Mouse (Mus musculus) lung, postnatal 10 days (tissue): Measurements from ENCODE around the gene Ctrc.
A peak's percentile ranks its signal among the peaks of the same experiment; 100 is the strongest.

Experiments
- DNase-seq: peaks from one replicate; pipeline ENCODE4 v3.0.0; 2021

The Ctrc gene

DNA sequence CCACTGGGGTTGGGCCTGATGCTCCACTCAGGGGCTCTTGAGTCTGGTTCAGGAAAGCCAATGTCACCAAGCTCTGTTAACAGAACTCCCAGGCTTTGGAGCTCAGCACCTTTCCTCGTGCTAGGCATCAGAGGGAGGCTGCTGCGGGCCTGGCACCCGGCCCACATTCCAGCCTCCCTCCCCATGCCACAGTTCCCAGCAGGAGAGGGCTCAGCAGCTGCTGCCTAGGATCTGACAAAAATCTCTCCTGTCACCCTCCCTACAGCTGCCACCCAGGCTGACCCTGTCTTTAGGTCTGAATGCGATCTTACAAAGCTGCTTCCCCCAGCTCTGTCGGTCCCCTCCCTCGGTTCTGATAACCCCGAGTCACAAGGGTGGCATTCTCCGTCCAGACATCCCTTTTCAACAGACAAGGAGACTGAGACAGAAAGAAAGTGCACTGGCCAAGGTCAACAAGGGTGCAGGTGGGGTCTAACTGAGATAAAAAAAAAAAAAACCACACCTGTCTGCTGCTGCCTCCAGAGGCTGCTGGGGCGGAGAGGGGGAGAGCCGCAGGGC, 20.9 kb upstream of the Ctrc start:
- DNase-seq = peak; percentile 46

DNA sequence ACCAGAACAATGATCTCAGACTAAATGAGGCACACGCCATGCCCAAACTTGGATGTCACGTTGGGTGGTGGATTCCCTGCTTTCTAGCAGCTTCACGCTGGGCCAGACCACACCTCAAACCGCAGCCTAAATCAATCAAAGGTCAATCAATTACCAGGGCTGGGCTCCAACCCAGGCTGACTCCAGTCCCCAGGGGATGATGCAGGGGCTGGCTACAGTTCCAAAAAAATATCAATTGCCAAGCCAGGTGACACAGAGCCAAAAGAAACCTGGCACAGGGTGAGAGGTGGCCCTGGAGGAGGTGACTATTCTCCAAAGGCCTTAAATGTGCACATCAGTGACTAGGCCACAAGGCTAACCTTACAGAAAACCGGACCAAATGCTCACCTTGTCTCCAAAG, 19.4 kb upstream of the Ctrc start:
- no peak for DNase-seq

DNA sequence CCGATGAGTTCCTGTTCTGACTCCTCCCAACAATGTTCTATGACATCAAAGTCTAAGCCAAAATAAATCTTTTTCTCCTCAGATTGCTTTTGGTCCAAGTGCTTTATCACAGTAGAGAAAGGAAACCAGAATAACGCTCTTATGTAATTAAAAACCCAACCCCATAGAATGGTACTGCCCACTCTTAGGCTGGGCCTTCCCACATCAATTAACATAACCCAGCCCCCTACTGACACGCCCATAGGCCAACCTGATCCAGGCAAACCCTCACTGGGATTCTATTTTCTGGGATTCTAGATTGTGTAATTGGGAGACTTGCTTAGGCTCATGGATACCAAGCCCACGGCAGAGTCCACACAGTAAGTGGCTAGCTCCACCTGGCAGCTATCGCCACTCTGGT, 18.8 kb upstream of the Ctrc start:
- DNase-seq = no peak

DNA sequence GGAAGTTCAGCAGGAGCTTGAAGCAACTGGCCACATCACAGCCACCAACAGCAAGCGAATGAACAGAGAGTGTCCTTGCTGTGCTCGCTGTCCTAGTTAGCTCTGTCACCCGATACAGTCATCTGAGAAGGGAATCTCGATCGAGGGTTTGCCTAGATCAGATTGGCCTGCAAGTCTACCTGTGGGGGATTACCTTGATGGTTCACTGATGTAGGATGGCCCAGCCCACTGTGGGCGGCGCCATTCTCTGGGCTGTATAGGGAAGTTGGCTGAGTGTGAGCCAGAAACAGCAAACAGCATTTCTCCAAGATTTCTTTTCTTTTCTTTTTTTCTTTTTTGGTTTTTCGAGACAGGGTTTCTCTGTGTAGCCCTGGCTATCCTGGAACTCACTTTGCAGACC, 18.3 kb upstream of the Ctrc start:
- no peak for DNase-seq

DNA sequence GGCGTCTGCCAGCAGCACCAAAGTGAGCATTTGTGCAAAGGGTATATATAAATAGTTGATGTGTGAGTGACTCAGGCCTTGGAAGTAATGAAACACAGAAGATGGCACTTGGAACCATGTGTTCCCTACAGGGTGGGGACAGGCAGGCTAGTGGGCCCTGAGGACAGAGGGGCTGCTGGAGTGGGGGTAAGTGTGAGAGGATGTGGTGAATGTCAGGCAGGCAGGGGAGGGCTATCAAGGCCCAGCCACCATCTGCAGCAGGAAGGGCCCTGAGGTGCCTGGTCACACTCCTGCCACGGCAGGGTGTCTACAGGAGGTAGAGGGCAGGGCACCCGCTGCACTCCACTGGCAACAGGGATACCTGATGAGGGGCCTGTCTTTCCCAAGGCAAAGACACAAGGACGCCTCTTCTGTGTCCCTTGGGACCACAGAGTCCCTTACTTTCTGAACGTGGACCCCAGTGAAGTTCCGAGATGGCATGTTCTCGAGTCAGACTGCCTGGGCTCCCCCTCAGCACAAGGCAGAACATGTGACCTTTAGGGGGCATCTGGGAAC, 17.6 kb upstream of the Ctrc start:
- no peak for DNase-seq

DNA sequence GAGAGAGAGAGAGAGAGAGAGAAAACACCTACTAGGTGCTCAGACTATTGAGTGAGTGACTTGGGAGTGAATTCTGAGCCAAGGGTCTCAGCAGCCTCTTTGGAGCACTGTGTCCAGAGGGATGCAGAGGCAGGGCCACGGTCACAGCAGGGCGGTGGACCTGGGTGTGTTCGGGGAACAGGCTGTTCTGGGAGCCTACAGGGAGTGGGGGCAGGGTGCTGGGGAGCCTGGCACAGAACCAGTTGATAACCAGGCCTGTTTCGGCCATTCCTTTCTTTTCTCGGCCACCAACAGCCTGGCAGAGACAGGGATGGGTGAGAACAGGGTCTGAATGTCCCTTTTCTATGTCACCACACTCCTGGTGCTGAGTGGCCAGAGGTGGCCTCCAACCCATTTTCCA, 16.7 kb upstream of the Ctrc start:
- no peak for DNase-seq

DNA sequence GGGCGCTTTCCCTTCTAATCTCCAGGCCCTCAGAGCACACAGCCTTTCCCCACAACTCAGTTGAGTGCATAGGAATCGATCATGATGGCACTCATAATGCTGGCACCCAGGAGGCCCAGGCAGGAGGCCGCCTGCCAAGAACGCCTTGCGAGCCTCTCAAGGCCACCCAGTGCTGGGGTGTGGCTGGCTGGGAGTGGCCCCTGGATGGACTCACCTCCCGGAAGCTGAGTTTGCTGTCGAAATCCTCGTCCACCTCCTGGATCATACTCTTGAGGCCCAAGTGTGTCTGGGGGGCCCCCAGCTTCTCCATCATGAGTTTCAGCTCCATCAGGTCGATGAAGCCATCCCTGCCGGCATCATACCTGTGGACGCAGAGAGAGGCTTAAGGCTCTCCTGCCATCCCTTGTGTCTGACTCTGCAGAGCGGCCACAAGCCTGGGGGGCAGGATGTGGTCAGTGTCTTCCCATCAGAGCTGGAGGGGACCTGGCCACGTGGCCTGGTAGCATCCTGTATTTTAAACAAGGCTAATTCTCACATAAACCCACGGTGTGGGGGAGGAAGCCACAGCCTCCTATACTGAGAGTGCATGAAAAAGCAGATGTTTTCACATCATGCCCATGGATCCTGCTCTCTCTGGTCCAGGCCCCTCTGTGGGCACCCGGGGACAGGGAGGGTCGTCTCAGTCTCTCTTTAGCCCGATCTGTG, 15.6 kb upstream of the Ctrc start:
- DNase-seq = peak; percentile 34

DNA sequence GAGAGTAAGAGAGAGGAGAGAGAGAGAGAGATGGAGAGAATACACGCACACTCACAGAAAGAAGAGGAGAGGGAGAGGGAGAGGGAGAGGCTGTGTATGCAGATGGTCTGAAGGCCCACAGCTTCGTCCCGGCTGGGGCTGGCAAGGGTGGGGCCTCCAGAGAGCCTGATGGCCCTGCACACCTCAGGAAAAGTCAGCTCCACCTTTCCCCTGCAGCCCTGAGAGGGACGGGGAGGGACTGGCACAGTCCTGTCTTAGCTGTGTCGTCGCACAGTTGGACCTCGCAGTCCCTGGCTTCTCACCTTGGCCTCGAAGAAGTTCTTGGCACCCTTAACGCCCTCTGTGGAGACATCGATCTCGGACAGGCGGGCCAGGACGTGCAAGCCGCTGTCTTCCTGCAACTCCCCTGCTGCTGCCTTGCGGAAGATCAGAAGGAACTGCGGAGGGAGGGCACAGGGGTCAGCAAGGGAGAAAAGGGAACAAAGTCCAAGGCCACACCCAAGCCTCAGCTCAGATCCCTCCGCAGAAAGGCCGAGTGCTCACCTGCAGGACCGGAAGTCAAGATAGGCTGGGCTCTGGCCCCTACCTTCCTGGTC, 14.2 kb upstream of the Ctrc start:
- DNase-seq = no peak

DNA sequence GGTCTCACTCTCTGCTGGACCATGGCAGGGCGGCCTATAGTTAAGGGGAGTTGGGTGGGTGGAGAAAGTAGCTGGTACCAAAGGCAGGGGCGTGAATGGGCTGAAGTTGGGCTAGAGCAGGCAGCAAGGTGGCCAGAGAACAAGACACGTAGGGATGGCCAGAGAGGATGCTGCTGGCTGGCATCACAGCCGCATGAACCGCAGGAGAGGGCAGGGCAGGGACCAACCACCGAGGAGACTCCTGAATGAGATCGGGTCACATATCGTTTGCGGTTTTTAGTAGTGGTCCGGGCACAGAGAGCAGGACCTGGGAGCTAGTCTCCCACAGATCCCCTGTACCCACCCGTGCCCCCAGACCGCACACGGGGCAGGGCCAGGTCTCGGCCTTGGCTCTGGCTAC, 13.2 kb upstream of the Ctrc start:
- no peak for DNase-seq

DNA sequence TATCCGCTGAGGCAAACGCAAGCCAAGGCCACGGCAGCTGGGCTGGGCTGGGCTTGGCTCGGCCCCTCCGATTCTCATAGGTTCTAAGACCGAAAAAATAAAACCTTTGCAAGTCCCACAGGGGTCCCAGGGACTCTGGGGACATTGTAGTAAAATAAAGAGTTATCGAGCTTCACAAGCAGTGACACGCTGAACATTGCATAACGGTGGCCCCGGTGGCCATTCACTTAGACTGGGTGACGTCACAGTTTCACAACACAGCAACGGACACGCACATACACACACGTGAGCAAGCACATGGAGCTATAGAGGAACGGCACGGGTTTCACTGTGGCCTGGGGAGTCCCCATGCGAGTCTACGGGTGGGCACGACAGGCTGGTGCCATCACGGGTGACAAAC, 12.3 kb upstream of the Ctrc start:
- DNase-seq = no peak

DNA sequence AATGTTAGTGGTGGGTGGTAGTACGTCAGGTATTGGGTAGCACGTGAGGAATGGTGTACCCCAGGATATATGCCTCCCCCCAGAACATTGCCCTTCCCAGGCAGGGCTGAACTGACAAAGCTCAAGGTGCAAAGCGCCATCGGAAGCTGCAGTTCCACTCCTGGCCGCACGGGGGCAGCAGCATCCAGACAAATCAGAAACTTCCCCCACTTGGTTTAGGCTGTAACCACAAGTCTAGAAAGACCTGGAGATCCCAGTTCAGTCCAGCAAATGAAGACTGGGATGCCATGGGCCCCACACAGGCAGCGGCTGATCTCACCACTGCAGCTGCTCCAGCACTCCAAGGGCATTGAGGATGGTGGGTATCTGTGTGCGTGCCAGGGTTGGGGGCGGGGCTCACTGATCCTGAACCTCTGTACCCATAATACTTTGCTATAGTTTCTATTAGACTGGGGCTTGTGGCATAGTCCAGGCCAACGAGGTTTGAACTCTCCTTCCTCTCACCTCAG, 11.3 kb upstream of the Ctrc start:
- peak; percentile 89 for DNase-seq

DNA sequence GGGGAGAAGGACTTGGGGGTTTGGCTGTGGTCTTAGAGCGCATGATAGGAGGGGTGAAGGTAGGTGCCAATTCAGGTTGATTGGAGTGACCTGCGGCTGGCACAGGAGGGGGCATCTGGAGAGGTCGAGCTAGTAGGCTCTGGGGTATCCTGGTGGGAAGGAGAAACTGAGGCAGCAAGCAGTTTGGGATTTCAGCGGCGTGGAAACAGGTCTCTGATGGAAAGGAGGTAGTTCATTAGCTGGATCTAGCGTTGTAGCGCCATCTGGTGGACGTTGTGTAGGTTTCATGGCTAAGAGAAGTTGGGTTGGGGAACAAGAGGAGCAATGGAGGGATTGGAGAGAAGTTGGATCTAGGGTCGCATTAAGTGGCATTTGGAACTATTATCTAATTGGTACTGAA, 7.3 kb upstream of the Ctrc start:
- peak; percentile 62 for DNase-seq

DNA sequence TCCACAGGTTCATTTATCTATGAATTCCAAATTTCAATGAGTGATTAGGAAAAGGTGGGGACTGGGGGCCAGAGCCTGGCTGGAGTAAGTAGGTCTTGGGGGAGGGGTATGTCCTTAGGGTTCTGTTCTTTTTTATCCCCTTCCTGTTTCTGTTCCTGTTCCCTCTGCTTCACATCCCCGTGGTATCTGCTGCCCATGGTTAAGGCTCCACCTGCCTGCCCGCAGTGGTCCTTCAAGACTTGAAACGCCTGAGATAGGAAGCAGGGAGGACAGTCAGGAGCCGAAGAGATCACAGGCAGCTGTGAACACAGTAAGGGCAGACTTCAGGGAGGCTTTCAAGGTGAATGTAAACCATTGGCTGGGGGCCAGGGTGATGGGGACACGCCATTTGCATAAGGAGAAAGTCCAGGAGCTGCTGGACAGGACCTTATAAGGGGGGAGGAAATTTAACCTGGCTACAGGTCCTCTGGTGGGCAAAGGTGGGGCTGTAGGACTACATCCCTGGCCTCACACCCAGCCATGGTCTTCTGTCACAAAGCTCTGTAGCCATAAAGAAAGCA, 11.5 kb downstream of the Ctrc start:
- DNase-seq = no peak

DNA sequence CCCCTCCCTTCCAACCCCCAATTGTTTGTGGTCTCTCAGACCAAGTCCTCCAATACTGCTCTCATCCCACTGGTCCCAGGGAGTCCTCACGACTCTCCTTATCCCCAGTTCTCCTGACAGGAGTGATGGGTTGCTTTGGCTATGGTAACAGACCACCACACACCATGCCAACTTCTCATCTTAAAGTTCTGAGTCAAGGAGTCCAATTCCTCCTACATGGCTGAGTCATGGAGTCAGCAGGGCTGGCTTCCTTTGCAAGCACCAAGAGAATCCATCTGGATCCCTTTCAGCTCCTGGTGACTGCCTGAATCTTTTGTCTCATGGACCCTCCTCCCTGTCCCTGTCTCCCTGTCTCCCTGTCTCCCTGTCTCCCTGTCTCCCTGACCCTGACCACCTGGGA, 12.2 kb downstream of the Ctrc start:
- DNase-seq = no peak

DNA sequence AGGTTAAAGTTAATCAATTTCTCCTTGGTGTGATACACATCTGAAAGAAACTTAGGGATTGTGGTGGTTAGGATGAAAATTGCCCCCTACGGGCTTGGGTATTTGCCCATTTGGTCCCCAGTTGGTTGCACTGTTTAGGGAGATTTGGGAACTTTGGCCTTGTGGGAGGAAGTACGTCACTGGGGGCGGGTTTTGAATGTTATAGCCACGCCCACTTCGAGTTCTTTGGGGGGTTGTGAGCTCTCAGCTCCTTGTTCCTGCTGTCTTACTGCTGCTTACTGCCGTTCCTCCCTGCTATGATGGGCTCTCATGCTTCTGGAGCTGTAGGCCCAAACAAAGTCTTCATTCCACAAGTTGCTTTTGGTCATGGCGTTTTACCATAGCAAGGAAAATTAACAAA, 14.8 kb downstream of the Ctrc start:
- no peak for DNase-seq

DNA sequence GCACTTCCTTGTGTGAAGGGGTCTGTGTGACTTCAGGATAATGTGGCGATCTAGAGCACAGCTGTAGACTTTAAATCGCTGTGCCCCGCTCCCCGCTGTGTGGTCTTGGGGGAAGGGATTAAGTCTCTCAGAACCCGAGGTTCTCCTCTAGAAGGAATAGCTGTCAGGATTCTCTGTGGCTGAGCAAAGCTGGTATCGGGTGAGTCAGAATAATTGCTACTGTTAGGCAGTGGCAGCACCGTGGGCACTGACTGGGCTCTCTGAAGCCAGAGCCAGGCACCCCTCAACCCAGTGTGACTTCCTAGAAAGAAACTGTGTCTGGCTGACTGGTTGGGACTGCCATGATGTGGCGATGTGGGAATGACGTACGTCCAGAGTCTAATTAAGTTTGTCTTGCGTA, 15.8 kb downstream of the Ctrc start:
- no peak for DNase-seq

DNA sequence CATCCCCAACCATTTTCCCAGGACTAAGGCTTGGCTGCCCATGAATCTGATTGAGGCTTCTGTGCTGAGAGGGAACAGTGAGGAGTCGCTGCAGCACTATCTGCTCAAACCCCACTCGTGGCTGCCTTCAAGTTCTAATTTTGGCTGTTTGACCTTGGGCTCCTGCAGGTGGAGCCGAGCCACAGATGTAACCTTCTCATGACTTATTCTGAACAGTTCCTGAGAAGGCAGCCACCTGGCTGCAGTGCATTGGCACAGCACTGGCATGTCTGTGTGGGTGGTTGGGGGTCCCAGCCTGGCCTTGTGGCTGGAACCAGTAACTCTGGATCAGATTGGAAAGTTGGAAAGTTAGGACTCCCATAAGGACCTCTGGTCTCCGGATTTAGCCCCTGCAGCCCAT, 18.0 kb downstream of the Ctrc start:
- no peak for DNase-seq

DNA sequence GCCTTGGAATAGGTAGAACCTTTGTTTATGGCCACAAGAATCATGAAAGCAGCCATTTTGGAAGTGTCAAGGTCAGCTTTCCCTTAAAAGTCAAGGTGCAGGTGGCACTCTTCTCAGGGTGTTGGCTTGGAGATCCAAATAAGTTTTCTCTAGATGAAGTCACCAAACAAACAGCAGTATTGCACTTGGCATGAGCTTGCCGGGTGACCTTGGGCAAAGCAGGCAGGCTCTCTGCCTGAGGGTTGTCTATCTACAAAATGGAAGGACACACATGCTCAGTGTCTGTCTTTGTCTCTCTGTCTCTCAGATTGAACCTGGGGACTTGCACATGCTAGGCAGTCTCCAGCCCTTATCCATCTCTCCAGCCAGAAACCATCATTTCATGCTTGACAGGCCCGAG, 18.8 kb downstream of the Ctrc start:
- no peak for DNase-seq

DNA sequence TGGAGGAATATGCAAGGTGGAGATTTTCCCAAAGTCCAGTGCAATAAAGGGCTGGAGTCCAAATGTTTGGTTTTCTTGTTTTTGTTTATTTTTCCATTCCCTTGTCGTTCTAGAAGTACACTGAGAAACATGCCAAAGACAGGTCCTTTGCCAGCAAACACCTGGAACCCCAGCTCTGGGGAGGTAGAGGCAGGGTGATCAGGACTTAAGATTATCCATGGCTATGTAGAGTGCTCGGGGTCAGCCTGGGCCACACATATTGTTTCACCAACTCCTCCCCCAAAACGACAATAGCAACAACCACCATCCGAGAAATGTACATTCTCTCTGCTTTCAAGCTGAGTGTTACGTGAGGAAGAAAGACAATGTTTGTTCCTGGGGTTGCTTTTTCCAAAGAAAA, 20.1 kb downstream of the Ctrc start, which contains the start of gene Cela2a:
Gene Cela2a, minus strand, starts transcription at position 101 of the 400 bp plus-strand sequence.
- DNase-seq = no peak

DNA sequence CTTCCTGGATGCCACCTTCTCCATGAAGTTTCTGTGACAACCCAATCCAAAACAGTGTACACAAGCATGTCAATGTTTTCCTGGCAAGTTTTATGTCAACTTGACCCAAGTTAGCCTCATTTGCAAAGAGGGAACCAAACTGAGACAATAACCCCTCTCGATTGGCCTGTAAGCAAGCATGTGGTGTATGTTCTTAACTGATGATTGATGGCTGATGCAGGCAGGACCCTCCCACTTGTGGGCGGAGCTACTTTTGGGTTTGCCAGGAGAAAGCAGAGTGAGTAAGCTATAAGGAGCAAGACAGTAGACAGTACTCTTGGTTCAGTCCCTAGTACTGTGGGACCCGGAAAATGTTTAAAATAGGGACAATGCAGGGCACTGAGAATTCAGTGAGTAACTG, 23.2 kb downstream of the Ctrc start:
- peak; percentile 60 for DNase-seq

DNA sequence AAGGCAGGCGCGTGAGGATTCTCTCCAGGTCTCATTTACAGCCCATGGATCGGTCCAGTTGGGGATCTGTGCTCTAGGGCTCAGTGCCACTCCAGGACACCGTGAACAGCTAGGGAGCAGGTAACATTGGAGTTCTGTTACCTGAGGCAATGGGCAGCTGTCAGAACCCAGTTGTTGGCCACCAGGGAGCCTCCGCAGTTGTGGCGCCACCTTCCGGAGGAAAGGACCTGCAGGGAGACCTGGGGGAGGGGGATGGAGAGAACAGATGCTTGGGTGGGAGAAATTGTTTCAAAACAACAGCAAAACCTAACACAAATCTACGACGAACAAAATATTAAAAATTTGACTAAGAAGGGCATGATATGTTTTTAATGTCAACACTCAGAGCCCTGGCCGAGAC, 24.1 kb downstream of the Ctrc start:
- peak; percentile 49 for DNase-seq

DNA sequence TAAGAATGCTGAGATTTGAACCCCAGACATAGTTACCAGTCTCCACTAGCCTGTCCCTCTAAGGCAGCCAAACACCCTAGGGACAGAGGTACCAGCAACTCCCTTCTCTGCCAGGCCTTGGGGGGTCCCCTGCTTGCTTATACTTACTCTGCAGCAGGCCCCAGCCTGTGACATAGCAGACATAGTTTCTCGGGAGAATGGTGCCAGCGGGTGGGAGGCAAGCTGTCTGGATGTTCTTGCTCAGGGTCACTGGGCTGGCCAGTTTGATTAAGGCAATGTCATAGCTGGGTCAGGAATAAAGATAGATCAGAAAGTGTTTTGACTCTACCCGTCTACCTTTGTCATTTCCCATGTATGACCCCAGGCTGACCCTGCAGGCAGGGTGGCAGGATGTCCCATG, 25.0 kb downstream of the Ctrc start:
- no peak for DNase-seq

DNA sequence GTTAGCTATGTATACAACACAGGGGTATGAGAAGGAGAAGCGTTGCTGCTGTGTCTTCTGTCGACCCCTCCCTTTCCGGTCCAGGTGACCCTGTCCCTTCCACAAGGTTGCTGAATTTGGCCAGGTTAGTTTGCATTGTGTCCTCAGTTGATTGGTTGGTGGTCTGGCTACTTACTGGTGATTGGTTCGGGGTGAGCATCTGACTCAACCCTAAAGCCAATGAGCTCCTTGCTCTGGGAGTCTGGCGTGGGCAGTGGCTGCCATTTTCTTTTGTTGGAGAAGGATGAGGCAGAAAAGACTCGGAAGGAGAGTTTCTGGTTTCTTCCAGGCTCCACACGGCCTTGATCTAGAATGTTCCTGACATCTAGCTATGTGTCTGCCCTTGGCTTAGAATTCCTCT, 26.8 kb downstream of the Ctrc start:
- DNase-seq = no peak

DNA sequence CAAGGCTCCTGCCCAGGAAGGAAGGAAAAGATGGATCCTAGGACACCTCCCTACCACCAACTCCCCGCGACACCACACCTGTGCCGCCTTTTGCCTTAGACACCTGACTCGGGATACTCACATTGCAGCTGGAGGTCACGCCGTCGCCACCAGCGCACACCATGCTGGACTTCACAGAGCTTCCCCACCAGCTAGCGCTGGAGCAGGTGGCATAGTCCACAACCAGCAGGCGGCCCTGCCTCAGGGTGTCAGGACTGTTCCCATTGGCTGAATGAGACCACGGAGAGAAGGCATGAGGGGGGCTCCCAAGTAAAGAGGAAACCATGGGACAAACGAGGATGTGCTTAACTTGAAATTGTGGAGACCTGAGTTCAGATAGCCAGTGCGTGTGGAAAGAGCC, 27.3 kb downstream of the Ctrc start:
- DNase-seq = no peak
